ENCODE assay signal across 27 mouse cellular contexts in genomic region chr13:100975741-100976140, GRCm38 (mm10).
DNase-seq lines count a peak whose midpoint lies in the region; ATAC-seq lines count a peak whose summit lies in the region.
"Had no signal": no experiment of that assay in that cellular context is flagged by ENCODE, and none has a peak within 500 bp of the region (broad histone marks: within the 10 kb centered on the region; RNA-seq: fewer than 3 reads in every experiment).

No protein-coding gene starts in this region.

- no peak overlapping the region for H3K9ac ChIP-seq in midbrain, embryonic 16.5 days (ENCODE audit: low read depth, low read length)
- H3K9ac ChIP-seq: embryonic facial prominence, embryonic 13.5 days; intestine, embryonic 15.5 days; liver, embryonic 14.5 days; midbrain, embryonic 13.5 days; neural tube, embryonic 15.5 days had no signal

- H3K27ac ChIP-seq in midbrain, embryonic 16.5 days (ENCODE audit: low read length), result no peak overlapping the region
- H3K27ac ChIP-seq: embryonic facial prominence, embryonic 13.5 days; intestine, embryonic 15.5 days; liver, embryonic 14.5 days; macrophage; midbrain, embryonic 13.5 days; neural tube, embryonic 15.5 days; stomach, postnatal 0 days had no signal

- 86% methylated on average over 3 of the region's 3 CpGs for WGBS in midbrain, embryonic 16.5 days

- peak; percentile 40 for DNase-seq in adrenal gland, postnatal 10 days
- no peak for DNase-seq in adrenal gland, adult 18-20 months (ENCODE audit: low spot score in 2 of 2)
- peak; percentile 18 to 31 for DNase-seq in layer of hippocampus, postnatal 10 days (ENCODE audit: low spot score in 2 of 2)
- DNase-seq in layer of hippocampus, adult 11-12 months (ENCODE audit: low spot score), result no peak
- DNase-seq in adrenal gland, postnatal 36 days, result peak; percentile 6 to 43
- no peak for DNase-seq in neural tube, embryonic 10.5 days (ENCODE audit: extremely low spot score, low spot score)
- DNase-seq: cerebellum, adult 9-10 months; heart, postnatal 14 days; kidney, adult 8-10 months; kidney, postnatal 10 days; layer of hippocampus, adult 9-11 months; liver; lung, adult 2 months; lung, postnatal 10 days; right cerebral cortex, postnatal 4 days; thymus, adult 18-20 months; thymus, postnatal 25 days had no signal

- no peaks in the 10 kb centered on the region for H3K9me3 ChIP-seq in midbrain, embryonic 16.5 days (replicated peaks; ENCODE audit: control insufficient read depth, low read length, poor library complexity, severe bottlenecking)
- H3K9me3 ChIP-seq: embryonic facial prominence, embryonic 13.5 days; intestine, embryonic 15.5 days; midbrain, embryonic 13.5 days; neural tube, embryonic 15.5 days had no signal

- no peaks in the 10 kb centered on the region for H3K27me3 ChIP-seq in midbrain, embryonic 16.5 days (ENCODE audit: control insufficient read depth, insufficient read depth, low read depth, low read length)
- H3K27me3 ChIP-seq: embryonic facial prominence, embryonic 13.5 days; intestine, embryonic 15.5 days; midbrain, embryonic 13.5 days; neural tube, embryonic 15.5 days had no signal

- no peak; the same call in 1 of the 2 replicates for ATAC-seq in midbrain, embryonic 16.5 days
- ATAC-seq: forebrain, embryonic 16.5 days; hindbrain, embryonic 16.5 days; intestine, embryonic 15.5 days; midbrain, embryonic 13.5 days had no signal

- H3K4me3 ChIP-seq in midbrain, embryonic 16.5 days (ENCODE audit: low read depth, low read length), result no peak overlapping the region
- H3K4me3 ChIP-seq: embryonic facial prominence, embryonic 13.5 days; intestine, embryonic 15.5 days; midbrain, embryonic 13.5 days; neural tube, embryonic 15.5 days had no signal

- no peaks in the 10 kb centered on the region for H3K36me3 ChIP-seq in midbrain, embryonic 16.5 days (ENCODE audit: control insufficient read depth, insufficient read depth, low read length)
- H3K36me3 ChIP-seq: embryonic facial prominence, embryonic 13.5 days; intestine, embryonic 15.5 days; midbrain, embryonic 13.5 days; neural tube, embryonic 15.5 days had no signal

- no peaks in the 10 kb centered on the region for H3K4me1 ChIP-seq in midbrain, embryonic 16.5 days (ENCODE audit: control insufficient read depth, insufficient read depth, low read length)
- H3K4me1 ChIP-seq: intestine, embryonic 15.5 days; midbrain, embryonic 13.5 days; neural tube, embryonic 15.5 days had no signal

- H3K4me2 ChIP-seq in midbrain, embryonic 16.5 days (ENCODE audit: low read length), result no peak overlapping the region
- H3K4me2 ChIP-seq: embryonic facial prominence, embryonic 13.5 days; intestine, embryonic 15.5 days; midbrain, embryonic 13.5 days; neural tube, embryonic 15.5 days had no signal

Comparison
In these comparisons a context has a peak if more than half of its experiments do, and no peak if none do; other contexts are left out.
1. DNase-seq: peak in adrenal gland, postnatal 10 days (single experiment), layer of hippocampus, postnatal 10 days (2 of 2) and adrenal gland, postnatal 36 days (2 of 2); none in adrenal gland, adult 18-20 months (0 of 2), layer of hippocampus, adult 11-12 months (single experiment) and neural tube, embryonic 10.5 days (single experiment).